Mouse (Mus musculus) forebrain, postnatal 0 days (tissue): ENCODE measurements around the gene Mdm2. TPM values are rescaled to one million over a fixed set of nuclear protein-coding genes. Genes with fewer than 3 reads are reported as not detected.
A peak's percentile ranks its signal among the peaks of the same experiment; 100 is the strongest.
"Not testable (repeated sequence)": the region's sequence is repeated elsewhere in the genome, so short reads cannot be mapped to it uniquely, and the experiment has no call there.

Experiments used
- ATAC-seq: fragments of 200-750 bp; cut with Nextera tagmentation; 2 replicates; pipeline ENCODE4 v1.8.0; 2017; ENCODE audit warnings: mild to moderate bottlenecking, moderate library complexity
- DNase-seq: peaks from one replicate; pipeline ENCODE4 v3.0.0-alpha.2; 2015
- H3K27ac ChIP-seq: fragments of 300-500 bp; sonication (generic); 2 replicates; pipeline ENCODE4 v1.5.1; 2014; ENCODE audit warnings: low read depth, mild to moderate bottlenecking, antibody characterized with exemption, low read length, moderate library complexity, mixed read lengths
- H3K27me3 ChIP-seq: fragments of 300-500 bp; sonication (generic); 2 replicates; pipeline ENCODE4 v1.6.1; 2014; ENCODE audit warnings: mild to moderate bottlenecking, low read length, mixed read lengths; ENCODE audit not compliant: insufficient read depth
- H3K36me3 ChIP-seq: fragments of 300-500 bp; sonication (generic); 2 replicates; pipeline ENCODE4 v1.6.1; 2014; ENCODE audit warnings: mild to moderate bottlenecking, moderate library complexity; ENCODE audit not compliant: insufficient read depth
- H3K4me1 ChIP-seq: fragments of 300-500 bp; sonication (generic); 2 replicates; pipeline ENCODE4 v1.6.1; 2014; ENCODE audit warnings: antibody characterized with exemption; ENCODE audit not compliant: insufficient read depth
- H3K4me2 ChIP-seq: fragments of 300-500 bp; sonication (generic); 2 replicates; pipeline ENCODE4 v1.6.1; 2014; ENCODE audit warnings: low read depth, mild to moderate bottlenecking, moderate library complexity
- H3K4me3 ChIP-seq: fragments of 300-500 bp; sonication (generic); 2 replicates; pipeline ENCODE4 v1.5.1; 2014; ENCODE audit warnings: low read depth, low read length, mixed read lengths
- H3K9ac ChIP-seq: fragments of 300-500 bp; sonication (generic); 2 replicates; pipeline ENCODE4 v1.6.1; 2014; ENCODE audit warnings: mild to moderate bottlenecking
- H3K9me3 ChIP-seq: fragments of 300-500 bp; sonication (generic); 2 replicates; pipeline ENCODE4 v1.6.1; 2016; ENCODE audit warnings: low read length
- CTCF ChIP-seq: sonication (generic); IDR thresholded peaks from 2 replicates; pipeline ENCODE4 v1.5.1; 2016; ENCODE audit warnings: antibody characterized with exemption, control low read depth, low read depth
- WGBS: fragments of 180-500 bp; shearing (Covaris S2); extraction: QIAGEN DNeasy Blood & Tissue Kit; methylation state at CpG from one replicate; pipeline ENCODE4 v1.1.7; 2014; 5-methylcytosine and 5-hydroxymethylcytosine counted together
- polyA plus RNA-seq: library from polyadenylated mRNA; unstranded; fragments of >200 nt; fragmentation: Nextera tagmentation; extraction: Ambion mirVana; gene quantifications from 2 replicates; pipeline ENCODE4 v1.2.1, GENCODE M21; 2015
- total RNA-seq: library from RNA; depleted of rRNA; stranded (reverse); fragments of >200 nt; gene quantifications from 2 replicates; pipeline ENCODE4 v1.2.3, GENCODE M21; 2014; rRNA removed

Mdm2 gene
- 51.3 and 77.3 TPM in 2 replicates for total RNA-seq
- polyA plus RNA-seq = 16.6 and 30.2 TPM in 2 replicates

DNA sequence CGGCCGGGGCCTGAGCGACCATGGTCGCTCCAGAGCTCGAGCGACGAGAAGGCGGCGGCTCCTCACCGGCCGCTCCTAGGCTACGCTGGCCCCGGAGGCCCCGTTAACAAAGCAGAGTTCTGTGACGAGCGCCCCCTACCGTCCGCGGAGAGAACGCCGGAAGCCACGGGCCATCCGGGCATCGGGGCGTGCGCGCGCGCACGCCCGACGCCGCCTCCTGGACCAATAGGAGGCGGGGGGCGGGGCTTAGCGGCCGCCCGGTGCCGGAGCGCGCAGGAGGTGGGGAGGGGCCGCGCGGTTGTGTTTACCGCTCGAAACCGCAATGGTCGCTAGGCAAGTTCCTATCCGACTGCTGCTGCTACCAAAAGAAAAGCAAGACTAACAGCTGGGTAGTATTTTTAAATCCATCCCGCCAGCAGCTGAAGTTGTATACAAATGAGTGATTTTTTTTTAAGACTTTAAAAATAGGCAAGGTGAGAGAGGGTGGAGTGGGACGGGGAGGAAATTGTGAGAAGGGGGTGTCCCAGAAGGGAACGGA lies at the start of gene Mdm2:
Gene Mdm2 (minus strand): TSS at position 155 of the 538 bp plus-strand sequence.
- Histone ChIP-seq H3K9me3 (no peaks in the 10 kb centered on the region), H3K36me3 (peaks cover 13% of the 10 kb centered on the region), H3K4me1 (peaks cover 15% of the 10 kb centered on the region), H3K27ac (peak within 1 kb of the TSS; percentile 100), H3K27me3 (no peaks in the 10 kb centered on the region), H3K9ac (peak within 1 kb of the TSS; percentile 100), H3K4me3 (peak within 1 kb of the TSS; percentile 100), H3K4me2 (peak within 1 kb of the TSS; percentile 65)
- WGBS = under 1% methylated on average over 51 of the region's 52 CpGs
- peak; percentile 83 for TF ChIP-seq CTCF
- ATAC-seq (peak; percentile 97), DNase-seq (peak; percentile 98)

- Histone ChIP-seq H3K9me3 (no peaks in the 10 kb centered on the region), H3K27ac (no peak overlapping the region), H3K4me1 (no peaks in the 10 kb centered on the region), H3K4me3 (no peak overlapping the region), H3K9ac (no peak overlapping the region), H3K4me2 (no peak overlapping the region), H3K36me3 (peaks cover 83% of the 10 kb centered on the region), H3K27me3 (no peaks in the 10 kb centered on the region)
- WGBS = 92% methylated on average over 10 of the region's 10 CpGs
- DNase-seq (no peak), ATAC-seq (no peak)
- TF ChIP-seq CTCF = no peak
Observed at GRCm38 (mm10) chr10:117759844-117760630, 49.5 kb upstream of the Mdm2 start.

GRCm38 (mm10) chr10:117758749-117759727 lies 48.5 kb upstream of the Mdm2 start:
- Histone ChIP-seq H3K4me2 (no peak overlapping the region), H3K27me3 (no peaks in the 10 kb centered on the region), H3K36me3 (peaks cover 83% of the 10 kb centered on the region), H3K27ac (no peak overlapping the region), H3K9ac (no peak overlapping the region), H3K9me3 (no peaks in the 10 kb centered on the region), H3K4me3 (no peak overlapping the region), H3K4me1 (no peaks in the 10 kb centered on the region)
- ATAC-seq (no peak), DNase-seq (no peak)
- 91% methylated on average over 18 of the region's 18 CpGs for WGBS
- TF ChIP-seq CTCF = no peak

DNA sequence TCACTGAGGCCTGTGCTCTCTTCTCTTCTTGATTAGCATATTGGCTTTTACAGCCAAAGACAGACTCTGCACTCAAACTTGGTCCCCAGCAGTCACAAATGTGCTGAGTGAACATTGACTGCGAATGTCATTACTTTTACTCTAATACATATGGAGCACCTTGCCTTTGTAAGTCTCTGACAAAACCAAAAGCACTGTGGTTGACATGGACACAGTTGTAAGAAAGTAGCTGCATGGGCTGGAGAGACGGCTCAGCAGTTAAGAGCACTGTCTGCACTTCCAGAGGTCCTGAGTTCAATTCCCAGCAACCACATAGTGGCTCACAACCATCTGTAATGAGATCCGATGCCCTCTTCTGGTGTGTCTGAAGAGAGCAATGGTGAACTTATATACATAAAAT lies 47.8 kb upstream of the Mdm2 start:
- H3K4me2 ChIP-seq = not testable (repeated sequence)

DNA sequence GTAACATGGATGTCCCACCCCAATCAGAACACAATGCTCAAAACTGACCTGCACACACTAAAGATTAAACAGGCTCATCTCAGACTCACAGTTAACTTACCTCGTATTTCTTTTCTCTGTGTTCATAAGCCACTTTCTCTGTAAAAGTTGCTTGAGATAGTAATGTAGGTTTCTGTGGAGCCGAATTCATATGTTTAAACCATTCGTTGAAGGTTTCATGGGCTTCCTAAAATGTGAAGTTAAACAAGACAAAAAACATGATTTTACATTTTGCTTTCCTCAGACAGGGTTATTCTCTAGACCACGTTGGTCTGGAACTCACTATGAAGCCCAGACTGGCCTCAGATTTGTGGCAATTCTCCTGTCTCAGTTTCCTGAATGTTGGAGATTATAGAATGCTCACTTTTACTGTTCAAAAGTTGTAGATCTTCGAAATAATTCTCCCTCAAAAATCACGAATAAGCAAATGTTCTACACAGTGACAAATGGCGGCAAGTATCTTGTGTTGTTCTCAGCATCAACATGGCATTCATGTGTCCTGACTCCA lies 47.3 kb upstream of the Mdm2 start:
- H3K4me3 ChIP-seq = no peak overlapping the region
- no peak overlapping the region for H3K27ac ChIP-seq
- no peak overlapping the region for H3K9ac ChIP-seq
- H3K4me2 ChIP-seq = no peak overlapping the region
- DNase-seq (no peak), ATAC-seq (no peak)
- no peaks in the 10 kb centered on the region for H3K9me3 ChIP-seq
- peaks cover 75% of the 10 kb centered on the region for H3K36me3 ChIP-seq
- no peaks in the 10 kb centered on the region for H3K27me3 ChIP-seq
- H3K4me1 ChIP-seq = no peaks in the 10 kb centered on the region
- TF ChIP-seq CTCF = no peak
- WGBS = 94% methylated on average over 7 of the region's 7 CpGs

More for the DNA sequence above, 47.8 kb upstream of the Mdm2 start:
- not testable (repeated sequence) for H3K4me1 ChIP-seq, H3K27me3 ChIP-seq, H3K4me3 ChIP-seq, H3K27ac ChIP-seq, DNase-seq, H3K9ac ChIP-seq, ATAC-seq, H3K9me3 ChIP-seq
- 96% methylated on average over 3 of the region's 3 CpGs for WGBS
- peaks cover 78% of the 10 kb centered on the region for H3K36me3 ChIP-seq

DNA sequence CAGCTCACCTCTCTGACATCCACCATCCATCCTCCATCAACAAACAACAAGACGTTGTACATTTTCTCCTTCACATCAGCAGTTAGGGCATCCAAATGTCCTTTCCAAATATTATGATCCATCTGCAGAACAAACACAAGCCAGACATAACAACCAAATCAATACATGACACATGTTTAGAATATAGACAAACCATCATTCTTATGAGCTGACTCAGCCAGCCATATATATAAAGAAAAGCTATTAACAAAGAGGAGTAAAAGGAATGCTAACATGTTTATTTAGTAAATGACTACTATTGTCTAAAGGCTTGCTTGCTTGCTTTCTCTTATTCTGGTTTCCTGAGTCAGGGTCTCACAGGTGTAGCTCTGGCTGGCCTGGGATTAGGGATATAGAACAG lies 46.7 kb upstream of the Mdm2 start:
- Histone ChIP-seq H3K27ac (no peak overlapping the region), H3K4me3 (no peak overlapping the region), H3K36me3 (peaks cover 72% of the 10 kb centered on the region), H3K4me2 (no peak overlapping the region), H3K27me3 (no peaks in the 10 kb centered on the region), H3K4me1 (no peaks in the 10 kb centered on the region), H3K9ac (no peak overlapping the region), H3K9me3 (no peaks in the 10 kb centered on the region)
- WGBS = 98% methylated on average over 1 of the region's 1 CpGs
- no peak for DNase-seq
- TF ChIP-seq CTCF = no peak
- no peak for ATAC-seq
